Mouse (Mus musculus) limb, embryonic 12.5 days (tissue): ENCODE measurements at regions not wholly inside any gene's neighbourhood (a gene's known extent, or its start where the extent isn't known, plus 50 kb on each side); places are given as distances from the start of the nearest gene placed in this dataset.

Experiments
- ATAC-seq: fragments of 200-750 bp; cut with Nextera tagmentation; 2 replicates; pipeline ENCODE4 v1.8.0; 2017; ENCODE audit warnings: low read depth, moderate TSS enrichment; ENCODE audit not compliant: insufficient number of reproducible peaks, insufficient read depth, low FRiP score, low TSS enrichment
- H3K27ac ChIP-seq: fragments of 300-500 bp; sonication (generic); 2 replicates; pipeline ENCODE4 v1.5.1; 2016; ENCODE audit warnings: mild to moderate bottlenecking, moderate library complexity
- H3K27me3 ChIP-seq: fragments of 300-500 bp; sonication (generic); 2 replicates; pipeline ENCODE4 v1.6.1; 2016; ENCODE audit warnings: mild to moderate bottlenecking, moderate library complexity
- H3K36me3 ChIP-seq: fragments of 300-500 bp; sonication (generic); 2 replicates; pipeline ENCODE4 v1.6.1; 2016; ENCODE audit warnings: mild to moderate bottlenecking, moderate library complexity
- H3K4me1 ChIP-seq: fragments of 300-500 bp; sonication (generic); replicated peaks from 2 replicates; pipeline ENCODE4 v1.6.1; 2016
- H3K4me2 ChIP-seq: fragments of 300-500 bp; sonication (generic); 2 replicates; pipeline ENCODE4 v1.6.1; 2016; ENCODE audit warnings: mild to moderate bottlenecking, moderate library complexity
- H3K4me3 ChIP-seq: fragments of 300-500 bp; sonication (generic); replicated peaks from 2 replicates; pipeline ENCODE4 v1.5.1; 2016; ENCODE audit warnings: mild to moderate bottlenecking
- H3K9ac ChIP-seq: fragments of 300-500 bp; sonication (generic); replicated peaks from 2 replicates; pipeline ENCODE4 v1.6.1; 2016; ENCODE audit warnings: mild to moderate bottlenecking, moderate library complexity
- H3K9me3 ChIP-seq: fragments of 300-500 bp; sonication (generic); 2 replicates; pipeline ENCODE4 v1.6.1; 2016; ENCODE audit warnings: mild to moderate bottlenecking, moderate library complexity
- WGBS: fragments of 180-500 bp; shearing (Covaris S2); methylation state at CpG from one replicate; pipeline ENCODE4 v1.1.7; 2016; 5-methylcytosine and 5-hydroxymethylcytosine counted together

DNA sequence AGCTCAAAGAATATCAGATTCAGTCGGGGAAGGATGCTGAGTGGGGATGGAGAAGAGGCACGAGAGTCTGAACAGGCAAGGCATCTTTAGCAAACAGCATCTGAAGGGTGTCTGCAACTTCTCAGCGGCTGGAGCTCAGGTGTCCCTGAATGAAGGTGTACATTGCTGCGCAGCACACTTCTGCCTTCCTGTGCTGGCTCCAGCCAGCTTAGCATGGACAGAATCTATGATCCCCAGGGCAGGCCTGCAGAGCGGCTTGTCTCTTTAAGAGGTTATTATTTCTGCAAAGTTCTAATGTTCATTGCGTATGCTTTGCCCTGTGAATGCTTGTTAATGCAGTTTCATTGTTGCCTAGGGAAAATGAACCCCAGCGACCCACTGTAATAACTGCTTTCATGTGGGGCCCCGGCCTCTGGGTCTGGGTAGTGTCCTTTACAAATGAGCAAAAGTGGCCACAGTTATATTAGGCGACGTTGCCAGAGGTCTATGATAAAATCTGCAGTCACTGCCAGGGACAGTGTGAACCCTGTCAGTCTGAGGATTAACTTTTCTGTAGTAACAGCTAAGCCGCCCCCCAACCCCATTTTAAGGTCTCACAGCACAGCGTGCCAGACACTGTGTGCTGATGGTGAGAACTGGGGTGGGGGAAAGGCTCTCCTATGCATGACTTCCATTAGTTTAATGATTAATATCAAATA, 88.3 kb upstream of the Bmper start:
- peak; percentile 69 for ATAC-seq
- H3K27ac ChIP-seq, result peak overlapping the region; percentile 50; the same call in 1 of the 2 replicates
- WGBS, result 37% methylated on average over 12 of the region's 12 CpGs
- peak overlapping the region; percentile 8; the same call in 1 of the 2 replicates for H3K4me2 ChIP-seq
- no peak overlapping the region for H3K9ac ChIP-seq
- H3K9me3 ChIP-seq, result no peaks in the 10 kb centered on the region
- no peaks in the 10 kb centered on the region for H3K36me3 ChIP-seq
- no peak overlapping the region for H3K4me3 ChIP-seq
- no peaks in the 10 kb centered on the region for H3K27me3 ChIP-seq
- peaks cover 36% of the 10 kb centered on the region for H3K4me1 ChIP-seq

GRCm38 (mm10) chr9:23136511-23136910, 86.4 kb upstream of the Bmper start:
- Histone ChIP-seq H3K9me3 (no peaks in the 10 kb centered on the region), H3K27me3 (no peaks in the 10 kb centered on the region), H3K4me1 (peaks cover 35% of the 10 kb centered on the region), H3K9ac (no peak overlapping the region), H3K27ac (no peak overlapping the region), H3K4me2 (no peak overlapping the region), H3K4me3 (no peak overlapping the region), H3K36me3 (no peaks in the 10 kb centered on the region)
- WGBS, result 86% methylated on average over 5 of the region's 5 CpGs
- ATAC-seq, result no peak

- Histone ChIP-seq H3K27me3 (no peaks in the 10 kb centered on the region), H3K27ac (no peak overlapping the region), H3K4me1 (peaks cover 35% of the 10 kb centered on the region), H3K9me3 (no peaks in the 10 kb centered on the region), H3K36me3 (no peaks in the 10 kb centered on the region), H3K4me3 (no peak overlapping the region), H3K9ac (no peak overlapping the region), H3K4me2 (no peak overlapping the region)
- no peak for ATAC-seq
- WGBS, result 59% methylated on average over 5 of the region's 5 CpGs
These were observed 85.1 kb upstream of the Bmper start for GRCm38 (mm10) chr9:23137682-23138210.

DNA sequence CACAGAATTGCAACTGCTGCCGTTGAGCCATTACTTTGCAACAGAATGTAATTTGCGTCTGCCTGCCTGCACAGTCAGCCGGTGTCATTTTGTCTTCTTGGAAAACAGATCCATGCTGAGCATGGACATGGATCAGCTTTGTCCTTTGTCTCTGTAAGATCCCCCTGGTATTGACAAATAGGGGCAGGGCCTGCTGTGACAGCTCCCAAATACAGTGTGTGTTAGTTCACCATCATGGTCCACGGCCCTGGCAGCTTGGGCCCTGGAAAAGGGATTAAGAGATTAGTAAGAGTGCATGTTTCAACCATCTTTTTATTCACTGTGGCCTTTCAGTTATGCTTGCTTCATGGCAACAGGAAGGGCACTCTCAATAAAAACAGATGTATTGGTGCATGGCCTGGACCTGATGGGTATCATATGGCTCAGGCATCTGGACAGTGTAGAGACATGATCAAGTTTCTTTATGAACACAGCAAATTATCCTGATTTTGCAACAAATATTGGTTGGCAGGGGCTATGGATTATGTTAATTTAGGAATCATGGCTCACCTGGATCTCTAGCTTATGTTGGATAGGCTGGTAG, 83.2 kb upstream of the Bmper start:
- no peak for ATAC-seq
- no peak overlapping the region for H3K9ac ChIP-seq
- H3K4me1 ChIP-seq, result peaks cover 25% of the 10 kb centered on the region
- WGBS, result 73% methylated on average over 4 of the region's 4 CpGs
- no peak overlapping the region for H3K27ac ChIP-seq
- no peaks in the 10 kb centered on the region for H3K36me3 ChIP-seq
- no peak overlapping the region for H3K4me2 ChIP-seq
- H3K27me3 ChIP-seq, result no peaks in the 10 kb centered on the region
- H3K9me3 ChIP-seq, result no peaks in the 10 kb centered on the region
- H3K4me3 ChIP-seq, result no peak overlapping the region

DNA sequence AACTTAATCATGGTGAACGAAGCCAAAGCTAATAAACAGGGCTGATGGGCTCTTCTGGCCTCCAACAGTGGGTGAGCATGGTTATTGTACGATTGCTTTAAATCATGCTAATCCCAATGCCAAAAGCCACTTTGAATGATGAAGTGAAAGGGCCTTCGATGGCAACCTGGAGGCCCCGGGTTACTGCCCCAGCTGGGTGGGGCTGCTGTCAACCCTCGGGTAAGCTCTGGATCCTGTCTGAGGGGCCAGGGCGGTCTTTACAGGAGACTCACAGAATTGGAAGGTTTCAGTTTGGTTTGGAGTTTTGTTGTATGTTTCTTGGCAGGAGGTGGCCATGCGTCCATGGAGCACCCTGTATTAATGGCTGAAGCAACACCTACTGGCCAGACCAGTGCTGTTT, 78.6 kb upstream of the Bmper start:
- Histone ChIP-seq H3K36me3 (no peaks in the 10 kb centered on the region), H3K9me3 (no peaks in the 10 kb centered on the region), H3K27ac (no peak overlapping the region), H3K4me1 (peaks cover 6% of the 10 kb centered on the region; the same call in 1 of the 2 replicates), H3K27me3 (no peaks in the 10 kb centered on the region), H3K4me2 (no peak overlapping the region), H3K4me3 (no peak overlapping the region), H3K9ac (no peak overlapping the region)
- WGBS, result 81% methylated on average over 7 of the region's 7 CpGs
- no peak for ATAC-seq

DNA sequence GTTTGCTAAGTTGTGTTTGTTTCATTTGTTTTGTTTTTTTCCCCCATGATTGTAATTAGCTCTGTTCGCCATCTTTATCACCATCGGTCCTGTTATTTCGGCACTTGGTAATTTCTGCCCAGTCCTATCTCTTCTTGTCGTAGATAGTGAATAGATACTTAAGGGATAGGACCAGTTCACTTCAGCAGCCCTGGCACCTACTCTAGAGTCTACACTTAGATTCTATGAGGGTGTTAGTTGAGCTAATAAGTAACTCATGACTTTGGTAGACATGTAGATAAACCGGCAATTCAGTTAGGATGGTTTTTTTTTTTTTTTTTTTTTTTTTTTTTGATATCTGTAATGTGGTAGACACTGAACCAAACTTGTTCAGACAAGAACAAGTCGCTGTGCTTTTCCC, 72.5 kb upstream of the Bmper start:
- no peaks in the 10 kb centered on the region for H3K4me1 ChIP-seq
- no peak overlapping the region for H3K4me3 ChIP-seq
- H3K36me3 ChIP-seq, result no peaks in the 10 kb centered on the region
- no peak for ATAC-seq
- WGBS, result 95% methylated on average over 6 of the region's 6 CpGs
- no peak overlapping the region for H3K9ac ChIP-seq
- H3K27ac ChIP-seq, result no peak overlapping the region
- no peak overlapping the region for H3K4me2 ChIP-seq
- no peaks in the 10 kb centered on the region for H3K27me3 ChIP-seq
- no peaks in the 10 kb centered on the region for H3K9me3 ChIP-seq

- Histone ChIP-seq H3K9ac (no peak overlapping the region), H3K4me3 (no peak overlapping the region)
- ATAC-seq, result no peak
These were observed 72.0 kb upstream of the Bmper start for GRCm38 (mm10) chr9:23150874-23151273.

GRCm38 (mm10) chr9:23151953-23152490, 70.9 kb upstream of the Bmper start:
- Histone ChIP-seq H3K4me2 (no peak overlapping the region), H3K9me3 (no peaks in the 10 kb centered on the region), H3K9ac (no peak overlapping the region), H3K27ac (no peak overlapping the region), H3K36me3 (no peaks in the 10 kb centered on the region), H3K4me3 (no peak overlapping the region), H3K27me3 (no peaks in the 10 kb centered on the region), H3K4me1 (no peaks in the 10 kb centered on the region)
- 74% methylated on average over 1 of the region's 1 CpGs for WGBS
- ATAC-seq, result no peak

More at GRCm38 (mm10) chr9:23150874-23151273, 72.0 kb upstream of the Bmper start:
- Histone ChIP-seq H3K27me3 (no peaks in the 10 kb centered on the region), H3K27ac (no peak overlapping the region), H3K4me2 (no peak overlapping the region), H3K36me3 (no peaks in the 10 kb centered on the region), H3K4me1 (no peaks in the 10 kb centered on the region), H3K9me3 (no peaks in the 10 kb centered on the region)
- WGBS, result 60% methylated on average over 3 of the region's 3 CpGs

DNA sequence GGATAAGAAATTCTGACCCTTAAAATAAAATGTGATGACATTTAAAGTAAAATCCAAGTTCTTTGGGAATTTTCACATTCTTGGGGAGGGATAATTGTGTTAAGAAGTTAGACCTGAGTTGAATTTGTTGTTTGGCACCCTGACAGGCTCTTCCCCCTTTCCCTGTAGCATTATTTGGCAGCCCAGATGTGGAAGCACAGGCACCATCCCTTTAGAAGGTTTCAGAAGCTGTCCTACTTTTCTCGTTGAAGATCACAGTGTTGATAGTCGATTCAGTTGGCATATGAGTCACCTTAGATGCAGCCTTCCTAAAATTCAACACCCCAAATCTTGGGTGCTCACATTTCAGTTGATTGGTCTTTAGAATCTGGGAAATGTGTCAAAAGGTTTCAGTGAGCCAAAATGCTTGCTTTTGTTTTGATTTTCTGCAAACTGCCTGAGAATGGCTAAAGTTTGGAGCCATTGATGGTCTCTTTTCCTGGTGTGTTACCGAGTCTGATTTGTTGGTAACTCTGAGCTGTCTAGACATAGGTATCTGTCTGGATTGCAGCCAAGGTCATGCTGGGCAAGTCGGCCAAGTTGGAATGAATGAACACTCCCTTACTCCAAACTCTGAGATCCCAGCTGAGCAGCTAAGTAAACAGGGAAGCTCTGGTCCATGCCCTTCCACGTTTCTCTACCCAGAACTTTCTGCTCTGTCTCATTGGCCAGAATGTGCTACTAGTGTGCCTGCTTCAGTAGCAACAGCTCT, 65.9 kb upstream of the Bmper start:
- Histone ChIP-seq H3K4me3 (no peak overlapping the region), H3K36me3 (no peaks in the 10 kb centered on the region), H3K27me3 (no peaks in the 10 kb centered on the region), H3K4me2 (no peak overlapping the region), H3K9ac (no peak overlapping the region), H3K9me3 (no peaks in the 10 kb centered on the region), H3K27ac (no peak overlapping the region), H3K4me1 (0 out of 2 replicates have a peak, but pooled peaks cover 7% of the 10 kb centered on the region)
- ATAC-seq, result no peak
- WGBS, result 66% methylated on average over 5 of the region's 5 CpGs

GRCm38 (mm10) chr9:23158499-23158898, 64.4 kb upstream of the Bmper start:
- Histone ChIP-seq H3K27ac (no peak overlapping the region), H3K4me3 (no peak overlapping the region), H3K4me2 (no peak overlapping the region), H3K36me3 (no peaks in the 10 kb centered on the region), H3K4me1 (0 out of 2 replicates have a peak, but pooled peaks cover 7% of the 10 kb centered on the region), H3K9ac (no peak overlapping the region), H3K9me3 (no peaks in the 10 kb centered on the region), H3K27me3 (no peaks in the 10 kb centered on the region)
- WGBS, result 92% methylated on average over 1 of the region's 1 CpGs
- ATAC-seq, result no peak

GRCm38 (mm10) chr9:23161346-23161745, 61.5 kb upstream of the Bmper start:
- Histone ChIP-seq H3K27me3 (no peaks in the 10 kb centered on the region), H3K4me2 (no peak overlapping the region), H3K27ac (no peak overlapping the region), H3K9ac (no peak overlapping the region), H3K4me1 (0 out of 2 replicates have a peak, but pooled peaks cover 7% of the 10 kb centered on the region), H3K36me3 (no peaks in the 10 kb centered on the region), H3K4me3 (no peak overlapping the region), H3K9me3 (no peaks in the 10 kb centered on the region)
- no peak for ATAC-seq
- WGBS, result 67% methylated on average over 7 of the region's 7 CpGs
